Mouse (Mus musculus) forebrain, embryonic 11.5 days (tissue): Measurements from ENCODE around the gene Map3k5. TPM values are rescaled to one million over a fixed set of nuclear protein-coding genes. Genes with fewer than 3 reads are reported as not detected.

ENCODE experiments used
- ATAC-seq: fragments of 200-750 bp; cut with Nextera tagmentation; replicated peaks from 2 replicates; pipeline ENCODE4 v1.8.0; 2017; ENCODE audit warnings: moderate TSS enrichment; ENCODE audit not compliant: low FRiP score
- DNase-seq: peaks from one replicate; pipeline ENCODE4 v3.0.0-alpha.2; 2017; ENCODE audit warnings: low spot score
- H3K27ac ChIP-seq: fragments of 300-500 bp; sonication (generic); 2 replicates; pipeline ENCODE4 v1.5.1; 2014; ENCODE audit warnings: low read depth, low read length
- H3K27me3 ChIP-seq: fragments of 300-500 bp; sonication (generic); 2 replicates; pipeline ENCODE4 v1.6.1; 2014; ENCODE audit warnings: mild to moderate bottlenecking, low read length, mixed read lengths; ENCODE audit not compliant: control insufficient read depth, insufficient read depth
- H3K36me3 ChIP-seq: fragments of 300-500 bp; sonication (generic); 2 replicates; pipeline ENCODE4 v1.6.1; 2014; ENCODE audit warnings: mild to moderate bottlenecking, low read length, moderate library complexity, mixed read lengths; ENCODE audit not compliant: control insufficient read depth, insufficient read depth
- H3K4me1 ChIP-seq: fragments of 300-500 bp; sonication (generic); replicated peaks from 2 replicates; pipeline ENCODE4 v1.6.1; 2014; ENCODE audit warnings: low read length, mixed read lengths; ENCODE audit not compliant: control insufficient read depth, insufficient read depth
- H3K4me2 ChIP-seq: fragments of 300-500 bp; sonication (generic); 2 replicates; pipeline ENCODE4 v1.6.1; 2014; ENCODE audit warnings: low read depth, mild to moderate bottlenecking, low read length, moderate library complexity, mixed read lengths; ENCODE audit not compliant: severe bottlenecking
- H3K4me3 ChIP-seq: fragments of 300-500 bp; sonication (generic); 2 replicates; pipeline ENCODE4 v1.5.1; 2014; ENCODE audit warnings: low read depth, low read length
- H3K9ac ChIP-seq: fragments of 300-500 bp; sonication (generic); 2 replicates; pipeline ENCODE4 v1.6.1; 2014; ENCODE audit warnings: low read length
- H3K9me3 ChIP-seq: fragments of 300-500 bp; sonication (generic); 2 replicates; pipeline ENCODE4 v1.6.1; 2016; ENCODE audit warnings: low read length, mixed read lengths; ENCODE audit not compliant: control insufficient read depth
- WGBS: fragments of 180-500 bp; shearing (Covaris S2); extraction: QIAGEN DNeasy Blood & Tissue Kit; methylation state at CpG from one replicate; pipeline ENCODE4 v1.1.7; 2014; 5-methylcytosine and 5-hydroxymethylcytosine counted together
- polyA plus RNA-seq: library from polyadenylated mRNA; unstranded; fragments of >200 nt; fragmentation: Nextera tagmentation; extraction: Ambion mirVana; gene quantifications from 2 replicates; pipeline ENCODE4 v1.2.1, GENCODE M21; 2014

The Map3k5 gene
- polyA plus RNA-seq, 1 experiment from 2014 or later: 0.49 TPM

- no peak overlapping the region for H3K4me2 ChIP-seq
- 85% methylated on average over 13 of the region's 13 CpGs for WGBS
- no peak for ATAC-seq
- H3K27me3 ChIP-seq: no peaks in the 10 kb centered on the region
- no peak overlapping the region for H3K27ac ChIP-seq
- no peaks in the 10 kb centered on the region for H3K4me1 ChIP-seq
- DNase-seq: no peak
- no peaks in the 10 kb centered on the region for H3K9me3 ChIP-seq
- no peak overlapping the region for H3K4me3 ChIP-seq
- no peaks in the 10 kb centered on the region for H3K36me3 ChIP-seq
- H3K9ac ChIP-seq: no peak overlapping the region
Measured at GRCm38 (mm10) chr10:19904077-19904820, 30.0 kb upstream of the Map3k5 start.

- peak within 1 kb of the TSS; percentile 68 for H3K4me3 ChIP-seq
- ATAC-seq (peak; percentile 97), DNase-seq (peak; percentile 94)
- no peaks in the 10 kb centered on the region for H3K4me1 ChIP-seq
- H3K9ac ChIP-seq: peak within 1 kb of the TSS; percentile 87
- H3K9me3 ChIP-seq: no peaks in the 10 kb centered on the region
- H3K4me2 ChIP-seq: peak within 1 kb of the TSS; percentile 32; the same call in 1 of the 2 replicates
- WGBS: under 1% methylated on average over 36 of the region's 60 CpGs
- H3K27ac ChIP-seq: peak within 1 kb of the TSS; percentile 90
- H3K27me3 ChIP-seq: no peaks in the 10 kb centered on the region
- H3K36me3 ChIP-seq: no peaks in the 10 kb centered on the region
Measured at GRCm38 (mm10) chr10:19907246-19907804, 26.9 kb upstream of the Map3k5 start, which contains the start of gene Pex7. Pex7 (minus strand) TSS chr10:19907689.

- Histone ChIP-seq H3K4me2 (no peak overlapping the region), H3K4me1 (no peaks in the 10 kb centered on the region), H3K9ac (no peak overlapping the region), H3K36me3 (no peaks in the 10 kb centered on the region), H3K27me3 (no peaks in the 10 kb centered on the region), H3K27ac (no peak overlapping the region), H3K9me3 (no peaks in the 10 kb centered on the region), H3K4me3 (no peak overlapping the region)
- 0 out of 2 replicates have a peak, but pooled peaks have one; percentile 39 for ATAC-seq
- DNase-seq: no peak
- WGBS: 80% methylated on average over 2 of the region's 2 CpGs
Measured at GRCm38 (mm10) chr10:19908076-19908475, 26.2 kb upstream of the Map3k5 start.

GRCm38 (mm10) chr10:19910516-19910915, 23.8 kb upstream of the Map3k5 start:
- H3K27me3 ChIP-seq: no peaks in the 10 kb centered on the region
- H3K4me1 ChIP-seq: no peaks in the 10 kb centered on the region
- H3K9me3 ChIP-seq: no peaks in the 10 kb centered on the region
- no peak overlapping the region for H3K9ac ChIP-seq
- 96% methylated on average over 2 of the region's 2 CpGs for WGBS
- no peaks in the 10 kb centered on the region for H3K36me3 ChIP-seq
- no peak overlapping the region for H3K4me2 ChIP-seq
- no peak overlapping the region for H3K27ac ChIP-seq
- no peak overlapping the region for H3K4me3 ChIP-seq
- no peak for ATAC-seq
- no peak for DNase-seq

GRCm38 (mm10) chr10:19911583-19911982, 22.7 kb upstream of the Map3k5 start:
- H3K36me3 ChIP-seq: no peaks in the 10 kb centered on the region
- no peak overlapping the region for H3K4me3 ChIP-seq
- WGBS: 38% methylated on average over 1 of the region's 1 CpGs
- H3K9ac ChIP-seq: no peak overlapping the region
- no peak overlapping the region for H3K27ac ChIP-seq
- no peak overlapping the region for H3K4me2 ChIP-seq
- DNase-seq (no peak), ATAC-seq (no peak)
- no peaks in the 10 kb centered on the region for H3K27me3 ChIP-seq
- H3K4me1 ChIP-seq: no peaks in the 10 kb centered on the region
- H3K9me3 ChIP-seq: no peaks in the 10 kb centered on the region

GRCm38 (mm10) chr10:19913806-19914205, 20.5 kb upstream of the Map3k5 start:
- Histone ChIP-seq H3K27me3 (no peaks in the 10 kb centered on the region), H3K4me1 (no peaks in the 10 kb centered on the region), H3K4me3 (no peak overlapping the region), H3K36me3 (no peaks in the 10 kb centered on the region), H3K9ac (no peak overlapping the region), H3K27ac (no peak overlapping the region), H3K4me2 (no peak overlapping the region), H3K9me3 (no peaks in the 10 kb centered on the region)
- ATAC-seq (no peak), DNase-seq (no peak)
- WGBS: 91% methylated on average over 4 of the region's 4 CpGs

GRCm38 (mm10) chr10:19915301-19915700, 19.0 kb upstream of the Map3k5 start:
- Histone ChIP-seq H3K36me3 (no peaks in the 10 kb centered on the region), H3K4me2 (no peak overlapping the region), H3K27ac (no peak overlapping the region), H3K9me3 (no peaks in the 10 kb centered on the region), H3K4me1 (no peaks in the 10 kb centered on the region), H3K9ac (no peak overlapping the region), H3K27me3 (no peaks in the 10 kb centered on the region), H3K4me3 (no peak overlapping the region)
- DNase-seq (no peak), ATAC-seq (no peak)
- WGBS: 56% methylated on average over 1 of the region's 1 CpGs

GRCm38 (mm10) chr10:19922410-19922809, 11.9 kb upstream of the Map3k5 start:
- Histone ChIP-seq H3K27ac (no peak overlapping the region), H3K9me3 (no peaks in the 10 kb centered on the region), H3K4me3 (no peak overlapping the region), H3K27me3 (no peaks in the 10 kb centered on the region), H3K36me3 (no peaks in the 10 kb centered on the region), H3K4me1 (no peaks in the 10 kb centered on the region), H3K4me2 (no peak overlapping the region), H3K9ac (no peak overlapping the region)
- 77% methylated on average over 4 of the region's 4 CpGs for WGBS
- DNase-seq (no peak), ATAC-seq (no peak)

- Histone ChIP-seq H3K9me3 (no peaks in the 10 kb centered on the region), H3K27me3 (no peaks in the 10 kb centered on the region), H3K4me3 (no peak overlapping the region), H3K36me3 (no peaks in the 10 kb centered on the region), H3K4me2 (no peak overlapping the region), H3K9ac (no peak overlapping the region), H3K4me1 (no peaks in the 10 kb centered on the region), H3K27ac (no peak overlapping the region)
- WGBS: 77% methylated on average over 2 of the region's 2 CpGs
- DNase-seq: no peak
- ATAC-seq: no peak
Measured at GRCm38 (mm10) chr10:19924256-19924655, 10.0 kb upstream of the Map3k5 start.
